Mouse (Mus musculus): ENCODE measurements around the gene Pknox2.

Pknox2 gene

DNA sequence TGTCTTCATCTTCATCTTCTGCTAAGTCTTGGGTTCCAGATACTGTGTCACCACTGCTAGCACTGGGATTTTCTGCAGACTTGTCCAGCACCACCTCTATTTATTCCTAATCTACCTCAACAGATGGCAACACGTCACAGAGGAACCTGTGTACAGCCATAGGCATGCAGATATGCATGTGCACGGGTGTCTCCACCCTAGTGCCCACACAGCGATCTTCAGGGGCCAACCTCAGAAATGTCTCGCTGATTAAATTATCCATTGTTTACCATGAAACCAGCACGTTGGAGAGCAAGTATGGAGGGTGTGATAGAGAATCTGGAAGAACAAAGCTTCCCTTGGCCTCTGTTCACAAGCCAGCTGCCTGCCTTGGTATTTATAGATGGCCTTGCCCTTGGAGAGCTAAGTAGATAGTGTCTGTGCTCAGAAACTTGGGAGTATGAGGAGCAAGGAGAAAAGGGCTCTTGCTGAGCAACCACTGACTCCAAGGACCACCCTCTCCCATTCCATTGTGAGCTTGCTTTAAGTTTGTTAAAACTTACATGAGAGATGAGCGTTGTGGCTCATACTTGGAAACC lies 253.7 kb downstream of the Pknox2 start:
- DNase-seq (ENCODE audit: low read depth in 1 of 2, low spot score in 2 of 2) = no peak

DNA sequence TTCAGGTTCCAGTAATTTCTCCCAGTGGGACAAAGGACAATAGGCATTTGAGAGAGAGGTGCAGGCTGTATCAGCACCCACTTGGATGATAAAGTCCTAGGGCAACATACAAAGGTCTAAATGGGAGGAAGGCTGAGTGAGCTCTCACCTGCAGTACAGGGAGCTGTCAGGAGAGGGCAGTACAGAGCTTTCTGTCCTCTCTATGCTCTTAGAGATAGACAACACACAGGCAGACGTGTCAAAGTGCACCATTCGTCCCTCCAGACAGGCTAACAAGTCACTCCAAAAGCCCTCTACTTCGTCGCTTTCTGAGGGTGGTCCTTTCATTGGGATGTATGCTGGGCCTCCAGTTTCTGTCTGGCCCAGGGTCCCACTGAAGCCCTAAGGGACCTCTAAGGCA lies 256.7 kb downstream of the Pknox2 start:
- DNase-seq (ENCODE audit: low read depth in 1 of 2, low spot score in 2 of 2) = no peak

- no peak for DNase-seq (ENCODE audit: low read depth in 1 of 2, low spot score in 2 of 2)
Measured at GRCm38 (mm10) chr9:36885237-36885636, 262.0 kb downstream of the Pknox2 start.

DNA sequence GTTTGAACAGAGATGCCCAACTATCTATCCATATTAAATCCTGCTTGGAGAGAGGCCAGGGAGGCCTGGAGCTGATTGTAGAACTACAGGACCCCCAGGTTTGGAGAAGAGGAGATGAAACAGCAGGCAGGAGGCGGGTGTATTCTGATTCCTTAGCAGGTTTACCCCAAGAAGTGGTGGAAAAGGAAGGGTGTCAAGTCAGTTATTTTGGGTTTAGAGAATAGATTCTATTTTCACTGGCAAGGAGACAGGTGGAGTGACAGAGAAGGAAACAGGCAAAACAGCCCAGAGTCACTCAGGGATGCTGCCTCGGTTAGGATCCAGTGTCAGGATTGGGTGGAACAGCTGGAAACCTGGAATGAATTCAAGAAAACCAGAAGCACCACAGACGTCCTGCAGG lies 263.6 kb downstream of the Pknox2 start:
- DNase-seq (ENCODE audit: low read depth in 1 of 2, low spot score in 2 of 2) = no peak

GRCm38 (mm10) chr9:36882034-36882745 lies 265.0 kb downstream of the Pknox2 start:
- no peak for DNase-seq (ENCODE audit: low read depth in 1 of 2, low spot score in 2 of 2)

DNA sequence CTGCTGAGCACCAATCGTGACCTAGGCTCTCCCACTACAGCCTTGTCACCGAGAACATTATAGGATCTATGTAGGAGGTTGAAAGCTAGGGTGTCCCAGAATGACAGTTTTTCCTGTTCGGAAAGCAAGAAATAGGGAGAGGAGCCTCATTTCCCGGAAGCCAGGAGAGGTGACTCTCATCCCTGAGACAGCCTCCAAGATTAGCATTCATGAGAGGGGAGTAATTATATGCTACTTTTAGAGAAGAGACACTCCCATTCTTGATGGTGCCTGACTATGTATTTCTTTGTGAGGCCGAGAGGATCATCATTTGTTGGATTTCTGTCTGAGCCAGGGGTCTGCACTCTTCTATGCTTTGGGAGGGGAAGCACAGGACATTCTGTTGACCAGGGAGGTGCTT lies 265.6 kb downstream of the Pknox2 start:
- no peak for DNase-seq (ENCODE audit: low read depth in 1 of 2, low spot score in 2 of 2)

DNA sequence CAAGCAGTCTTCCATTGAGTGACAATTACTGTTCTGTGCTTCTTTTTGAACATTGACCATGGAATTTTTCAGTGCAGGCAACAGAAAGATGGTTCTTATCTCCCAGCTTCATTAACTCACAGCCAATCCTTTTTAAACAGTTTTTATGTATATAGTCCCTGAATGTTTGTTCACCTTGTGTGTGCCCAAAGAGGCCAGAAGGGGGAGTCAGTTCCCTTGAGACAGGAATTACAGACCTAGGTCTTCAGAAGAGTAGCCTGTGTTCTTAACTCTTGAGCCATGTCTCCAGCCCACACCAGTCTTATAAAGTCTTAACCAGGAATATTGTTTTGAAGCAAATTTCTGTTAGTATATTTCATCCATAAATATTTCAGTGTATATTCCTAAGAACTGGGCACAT lies 270.4 kb downstream of the Pknox2 start:
- no peak for DNase-seq (ENCODE audit: low read depth in 1 of 2, low spot score in 2 of 2)

GRCm38 (mm10) chr9:36876313-36876712 lies 270.9 kb downstream of the Pknox2 start:
- DNase-seq (ENCODE audit: low read depth in 1 of 2, low spot score in 2 of 2) = no peak

GRCm38 (mm10) chr9:36873796-36874195 lies 273.4 kb downstream of the Pknox2 start:
- DNase-seq (ENCODE audit: low read depth in 1 of 2, low spot score in 2 of 2) = no peak

DNA sequence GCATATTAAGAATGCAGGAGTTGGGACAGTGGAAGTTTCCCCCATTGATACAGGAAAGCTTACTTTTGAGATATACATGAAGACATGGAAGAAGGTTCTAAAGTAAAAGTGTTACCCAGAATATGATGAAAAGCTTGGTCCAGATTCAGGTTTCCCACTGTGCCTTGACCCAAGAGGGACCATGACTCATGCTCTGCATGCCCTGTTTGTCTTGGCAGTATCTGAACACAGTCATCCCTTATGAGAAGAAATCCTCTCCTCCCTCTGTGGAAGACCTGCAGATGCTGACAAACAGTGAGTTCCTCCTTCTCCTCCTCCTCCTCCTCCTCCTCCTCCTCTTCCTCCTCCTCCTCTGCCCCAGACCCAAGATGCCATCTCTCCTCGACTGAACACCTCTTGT lies 276.9 kb downstream of the Pknox2 start:
- no peak for DNase-seq (ENCODE audit: low read depth in 1 of 2, low spot score in 2 of 2)

DNA sequence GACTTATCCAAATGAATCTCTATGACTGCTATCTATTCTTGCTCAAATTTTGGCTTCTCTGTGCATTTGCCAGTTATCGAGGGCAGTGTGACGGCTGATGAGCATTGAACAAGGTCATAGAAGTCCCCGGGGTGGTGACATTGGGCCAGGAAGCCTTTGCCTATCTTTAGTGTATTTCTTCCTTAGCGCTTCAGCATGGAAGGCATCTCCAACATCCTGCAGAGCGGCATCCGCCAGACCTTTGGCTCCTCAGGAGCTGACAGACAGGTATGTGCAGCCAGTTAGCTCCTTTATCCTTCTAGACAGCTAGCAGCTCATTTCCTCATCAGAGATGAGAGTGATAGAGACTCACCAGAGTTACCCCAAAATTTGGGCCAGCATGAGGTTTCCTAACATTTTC lies 278.5 kb downstream of the Pknox2 start:
- DNase-seq (ENCODE audit: low read depth in 1 of 2, low spot score in 2 of 2) = no peak

DNA sequence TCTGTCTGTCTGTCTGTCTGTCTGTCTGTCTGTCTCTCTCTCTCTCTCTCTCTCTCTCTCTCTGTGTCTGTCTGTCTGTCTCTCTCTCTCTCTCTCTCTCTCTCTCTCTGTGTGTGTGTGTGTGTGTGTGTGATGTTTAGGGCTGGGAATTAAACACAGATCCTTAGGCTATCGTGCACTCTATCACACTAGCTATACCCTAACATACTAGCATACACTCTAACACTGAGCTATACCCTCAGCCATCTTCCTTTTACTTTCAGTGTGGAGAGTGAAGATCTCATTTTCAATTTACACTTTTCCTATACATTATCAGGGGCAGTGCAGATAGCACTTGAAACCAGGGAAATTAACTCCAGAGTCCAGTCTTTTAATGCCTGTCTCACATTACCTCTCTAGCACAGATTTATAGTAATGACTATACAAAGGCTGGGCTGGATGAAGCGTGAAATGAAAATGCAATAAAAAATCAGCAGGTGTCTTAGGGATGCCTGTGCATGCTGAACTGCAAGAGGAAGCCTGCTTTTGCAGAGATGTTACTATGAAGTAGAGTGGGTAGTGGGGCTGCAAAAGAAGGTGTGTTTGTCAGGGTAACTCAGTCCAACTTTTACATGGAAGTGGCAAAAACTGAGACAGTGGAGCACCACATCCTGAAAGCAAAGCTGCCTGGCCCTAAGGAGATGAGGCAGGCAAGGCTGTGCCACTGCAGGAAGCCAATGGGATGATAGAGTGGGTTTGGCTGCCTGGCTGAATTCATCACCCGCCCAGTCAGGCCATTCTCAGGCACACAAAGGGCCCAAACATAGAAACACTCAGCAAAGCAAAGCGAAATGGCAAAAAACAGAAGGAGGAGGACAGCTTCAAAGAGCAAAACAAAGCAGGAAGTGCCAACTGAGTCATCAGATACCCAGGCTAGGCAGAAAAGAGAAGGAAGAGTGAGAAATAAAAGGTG lies 282.1 kb downstream of the Pknox2 start:
- DNase-seq (ENCODE audit: low read depth in 1 of 2, low spot score in 2 of 2) = no peak

DNA sequence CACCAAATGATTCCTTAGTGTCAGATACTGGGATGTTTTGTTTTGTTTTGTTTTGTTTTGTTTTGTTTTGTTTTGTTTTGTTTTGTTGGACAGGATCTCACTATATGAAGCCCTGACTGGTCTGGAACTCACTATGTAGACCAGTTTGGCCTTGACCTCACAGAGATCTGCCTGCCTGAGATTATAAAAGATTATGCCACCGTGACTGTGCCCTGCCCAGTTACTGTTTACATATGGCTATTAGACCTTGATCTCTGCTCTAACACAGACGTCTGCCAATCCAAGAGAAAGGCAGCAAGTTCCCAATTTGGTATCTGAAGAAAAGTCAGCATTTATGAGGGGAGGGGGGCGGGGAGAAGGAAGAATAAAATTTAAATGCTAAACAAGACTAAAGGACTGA lies 283.5 kb downstream of the Pknox2 start:
- no peak for DNase-seq (ENCODE audit: low read depth in 1 of 2, low spot score in 2 of 2)

- DNase-seq (ENCODE audit: low read depth in 1 of 2, low spot score in 2 of 2) = no peak
Measured at GRCm38 (mm10) chr9:36862576-36862975, 284.6 kb downstream of the Pknox2 start.

DNA sequence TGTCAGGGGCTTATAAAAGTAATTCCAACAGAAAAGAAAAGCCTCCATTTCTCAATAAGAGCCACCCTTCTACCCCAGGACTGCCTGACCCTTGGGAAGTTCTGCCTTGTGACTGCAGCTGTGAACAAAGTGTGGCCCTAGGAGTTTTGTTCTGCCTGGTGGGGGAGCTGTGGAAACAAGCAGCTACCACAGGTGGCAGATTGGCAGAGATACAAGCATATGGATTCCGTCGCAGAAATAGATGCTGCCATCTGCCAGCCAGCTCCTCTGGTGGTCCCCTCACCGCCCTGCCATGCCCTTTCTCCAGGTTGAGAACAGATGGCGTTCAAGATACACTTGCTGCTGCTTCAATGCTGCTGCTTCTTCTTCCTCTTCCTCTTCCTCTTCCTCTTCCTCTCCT lies 288.5 kb downstream of the Pknox2 start:
- no peak for DNase-seq (ENCODE audit: low read depth in 1 of 2, low spot score in 2 of 2)

DNA sequence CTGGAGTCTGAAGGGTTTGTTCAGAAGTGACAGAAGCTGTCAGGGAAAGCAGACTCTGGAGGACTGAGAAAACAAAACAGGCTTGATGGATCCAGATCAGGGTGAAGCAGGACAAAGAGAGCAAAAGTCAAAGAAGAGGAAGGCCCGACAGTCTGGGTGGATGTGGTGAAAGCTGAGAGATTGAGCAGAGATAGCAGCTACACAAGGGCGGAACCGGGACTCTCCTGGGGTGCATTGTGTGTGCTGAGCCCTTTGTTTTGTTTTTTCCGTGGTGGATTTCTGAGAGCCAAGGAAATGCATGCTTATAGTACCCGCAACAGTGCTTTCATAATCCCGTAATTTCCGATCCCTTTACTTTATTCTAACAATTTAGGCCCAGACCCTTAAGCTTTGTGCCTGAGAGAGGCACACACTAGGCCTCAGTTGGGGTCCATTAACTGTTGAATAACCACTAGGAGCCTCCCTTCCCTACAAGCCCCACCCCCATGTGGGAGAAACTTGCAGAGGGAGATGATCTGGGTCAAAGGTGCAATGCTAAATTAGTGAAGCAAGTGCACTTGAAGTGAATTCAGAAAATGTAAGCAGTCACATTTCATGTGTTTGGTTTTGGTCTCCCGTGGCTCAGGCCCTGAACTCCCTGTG lies 289.6 kb downstream of the Pknox2 start:
- DNase-seq (ENCODE audit: low read depth in 1 of 2, low spot score in 2 of 2) = no peak

DNA sequence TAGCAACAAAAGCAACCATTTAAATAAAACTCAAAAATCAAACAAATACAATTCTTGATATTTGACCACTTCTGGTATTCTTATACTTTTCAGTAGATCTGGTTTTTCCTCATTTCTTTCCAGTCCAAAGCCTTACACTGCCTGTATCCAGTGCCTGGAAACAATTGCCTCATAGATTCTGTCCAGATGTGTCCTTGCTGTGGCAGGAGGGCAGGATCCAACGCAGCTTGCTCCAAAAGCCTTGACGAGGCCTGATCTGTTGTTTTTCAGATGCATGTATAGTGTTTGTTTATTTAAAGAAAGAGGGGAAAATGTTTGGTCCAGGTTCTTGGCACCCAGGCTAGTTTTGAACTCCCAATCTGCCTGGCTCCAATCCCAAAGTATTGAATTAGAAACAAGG lies 290.9 kb downstream of the Pknox2 start:
- DNase-seq (ENCODE audit: low read depth in 1 of 2, low spot score in 2 of 2) = no peak

DNA sequence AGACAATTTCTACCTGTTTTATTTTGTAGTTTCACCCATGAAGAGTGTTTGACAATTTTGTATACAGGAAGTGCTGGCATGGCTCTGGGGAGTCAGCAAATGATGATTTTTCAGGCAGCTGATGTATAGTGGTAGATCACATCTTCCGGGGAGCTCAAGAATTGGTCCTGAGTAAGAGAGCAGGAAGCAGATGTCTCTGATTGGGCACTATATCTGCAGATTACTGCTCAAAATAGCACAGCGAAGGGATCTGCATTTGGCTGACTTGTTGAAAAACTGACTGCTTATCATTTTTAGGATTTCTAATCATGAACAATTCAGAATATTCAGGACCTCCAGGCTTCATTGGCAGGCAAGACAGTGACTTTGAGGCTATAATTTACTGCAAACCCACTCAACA lies 295.0 kb downstream of the Pknox2 start:
- DNase-seq (ENCODE audit: low read depth in 1 of 2, low spot score in 2 of 2) = no peak

- no peak for DNase-seq (ENCODE audit: low read depth in 1 of 2, low spot score in 2 of 2)
Measured at GRCm38 (mm10) chr9:36850091-36850490, 297.1 kb downstream of the Pknox2 start.

DNA sequence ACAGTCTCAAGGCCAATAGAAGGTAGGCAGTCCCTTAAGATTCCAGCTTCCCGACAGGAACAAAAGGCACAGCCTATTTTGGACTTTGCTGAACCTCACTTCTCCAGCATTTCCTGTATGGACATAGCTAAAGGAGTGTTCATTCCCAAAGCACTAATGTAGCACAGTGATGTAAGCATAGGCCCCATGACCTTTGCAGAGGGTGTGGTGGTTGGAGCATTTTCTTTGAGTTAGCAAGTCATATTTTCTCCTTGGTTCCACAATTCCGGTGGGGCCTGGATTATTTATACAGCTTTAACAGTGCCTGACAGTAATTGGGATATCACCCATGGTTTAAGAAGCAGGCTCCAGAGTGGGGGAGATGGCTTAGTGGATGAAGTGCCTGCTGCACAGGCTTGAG lies 298.5 kb downstream of the Pknox2 start:
- DNase-seq (ENCODE audit: low read depth in 1 of 2, low spot score in 2 of 2) = no peak

DNA sequence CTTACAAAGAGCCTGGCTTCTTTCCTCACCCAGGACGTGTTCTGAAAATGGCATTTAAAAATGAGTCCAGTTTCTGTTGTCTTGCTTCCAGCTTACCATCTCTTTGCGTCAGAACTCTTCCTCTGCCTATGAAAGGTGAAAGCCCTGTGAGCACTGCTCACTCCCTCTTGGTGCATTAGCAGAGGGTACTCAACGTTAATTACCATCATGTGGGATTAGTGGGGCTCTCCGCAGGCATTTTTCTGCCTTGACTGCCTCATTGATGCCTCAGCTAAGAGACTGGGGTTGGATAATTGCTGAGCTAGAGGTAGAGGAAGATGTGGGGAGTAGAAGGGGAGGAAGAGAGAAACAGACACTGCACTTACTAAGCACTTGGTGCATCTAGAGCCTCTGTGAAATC lies 300.9 kb downstream of the Pknox2 start:
- DNase-seq (ENCODE audit: low read depth in 1 of 2, low spot score in 2 of 2) = no peak
